In the genomic region with DNA sequence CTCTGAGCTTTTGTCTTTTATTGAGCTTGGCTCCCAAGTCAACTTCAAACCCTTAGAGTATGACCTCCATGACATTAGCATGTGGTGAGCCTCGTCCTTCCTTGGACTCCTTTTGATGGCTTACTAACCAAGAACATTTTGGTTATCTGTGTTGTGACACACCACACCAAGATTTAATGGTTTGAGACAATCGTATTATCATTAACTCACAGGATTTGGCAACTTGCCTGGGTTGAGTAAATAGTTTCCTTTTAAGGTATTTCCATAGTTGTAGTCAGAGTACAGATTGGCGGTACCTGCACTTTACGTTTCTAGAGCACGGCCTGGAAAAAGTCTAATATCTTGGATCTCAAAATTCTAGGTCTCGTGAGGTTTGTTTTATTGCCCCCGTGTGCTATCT, we compare ENCODE assay signal across 15 mouse cellular contexts.
"Had no signal": no experiment of that assay in that cellular context is flagged by ENCODE, and none has a peak within 500 bp of the region (broad histone marks: within the 10 kb centered on the region; RNA-seq: fewer than 3 reads in every experiment).

No protein-coding gene starts in this region.

- H3K4me2 ChIP-seq: limb, embryonic 12.5 days; lung, embryonic 15.5 days; midbrain, embryonic 15.5 days; neural tube, embryonic 12.5 days had no signal

- ATAC-seq: midbrain, embryonic 15.5 days had no signal

- H3K27me3 ChIP-seq: limb, embryonic 12.5 days; lung, embryonic 15.5 days; midbrain, embryonic 15.5 days; neural tube, embryonic 12.5 days had no signal

- H3K36me3 ChIP-seq: limb, embryonic 12.5 days; lung, embryonic 15.5 days; midbrain, embryonic 15.5 days; neural tube, embryonic 12.5 days had no signal

- H3K27ac ChIP-seq: kidney, postnatal 0 days; limb, embryonic 12.5 days; liver, embryonic 14.5 days; lung, embryonic 15.5 days; macrophage; midbrain, embryonic 15.5 days; neural tube, embryonic 12.5 days had no signal

- H3K4me1 ChIP-seq: limb, embryonic 12.5 days; lung, embryonic 15.5 days; midbrain, embryonic 15.5 days; neural tube, embryonic 12.5 days had no signal

- H3K4me3 ChIP-seq: limb, embryonic 12.5 days; lung, embryonic 15.5 days; midbrain, embryonic 15.5 days; neural tube, embryonic 12.5 days had no signal

- H3K9me3 ChIP-seq: limb, embryonic 12.5 days; lung, embryonic 15.5 days; midbrain, embryonic 15.5 days; neural tube, embryonic 12.5 days had no signal

- H3K9ac ChIP-seq: limb, embryonic 12.5 days; liver, embryonic 14.5 days; lung, embryonic 15.5 days; midbrain, embryonic 15.5 days; neural tube, embryonic 12.5 days had no signal

- DNase-seq: kidney, adult 8-10 months; layer of hippocampus, adult 9-11 months; layer of hippocampus, postnatal 36 days; liver; lung, postnatal 14 days; spleen, adult 18-20 months; thymus, adult 2 months; thymus, postnatal 25 days had no signal
